Mouse (Mus musculus): ENCODE measurements around the gene Pnisr. TPM values are rescaled to one million over a fixed set of nuclear protein-coding genes. Genes with fewer than 3 reads are reported as not detected.

The Pnisr gene
- polyA plus RNA-seq, 2 experiments: 133 to 239 TPM

DNA sequence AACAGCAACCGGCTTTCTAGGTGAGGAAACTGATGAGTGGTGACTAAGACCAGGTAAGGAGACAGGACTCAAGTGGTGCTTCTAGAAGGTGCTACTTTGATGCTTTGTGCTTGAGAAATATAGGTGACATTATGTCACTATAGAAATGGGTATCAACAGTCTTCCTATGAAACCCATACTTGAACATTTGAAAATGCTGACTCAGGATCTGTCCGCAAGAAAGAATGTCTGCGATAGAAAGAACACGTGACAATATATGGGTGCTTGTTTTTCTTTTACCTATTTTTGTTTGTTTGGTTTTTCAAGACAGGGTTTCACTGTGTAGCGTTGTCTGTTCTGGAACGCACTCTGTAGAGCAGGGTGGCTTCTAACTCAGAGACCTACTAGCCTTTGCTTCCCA lies 34.7 kb upstream of the Pnisr start:
- Histone ChIP-seq H3K27me3 (ENCODE audit: control insufficient read depth, insufficient read depth, low read length) (no peaks in the 10 kb centered on the region), H3K9ac (ENCODE audit: low read depth, low read length, severe bottlenecking) (no peak overlapping the region), H3K36me3 (ENCODE audit: control insufficient read depth, insufficient read depth, low read length) (peaks cover 61% of the 10 kb centered on the region), H3K4me3 (replicated peaks; ENCODE audit: low read length) (no peak overlapping the region), H3K4me1 (ENCODE audit: control insufficient read depth, insufficient read depth, low read length) (no peaks in the 10 kb centered on the region), H3K27ac (replicated peaks; ENCODE audit: low read depth, low read length) (no peak overlapping the region), H3K9me3 (ENCODE audit: control insufficient read depth, low read length) (no peaks in the 10 kb centered on the region), H3K4me2 (replicated peaks; ENCODE audit: low read depth, low read length, severe bottlenecking) (no peak overlapping the region)
- ATAC-seq (ENCODE audit: low FRiP score, low read depth) (no peak), DNase-seq (ENCODE audit: low spot score) (no peak)
- TF ChIP-seq POLR2A (IDR thresholded peaks at IDR 0.05; ENCODE audit: borderline replicate concordance, extremely low read depth, insufficient read depth, insufficient read length): no peak
- 93% methylated on average over 6 of the region's 6 CpGs for WGBS

DNA sequence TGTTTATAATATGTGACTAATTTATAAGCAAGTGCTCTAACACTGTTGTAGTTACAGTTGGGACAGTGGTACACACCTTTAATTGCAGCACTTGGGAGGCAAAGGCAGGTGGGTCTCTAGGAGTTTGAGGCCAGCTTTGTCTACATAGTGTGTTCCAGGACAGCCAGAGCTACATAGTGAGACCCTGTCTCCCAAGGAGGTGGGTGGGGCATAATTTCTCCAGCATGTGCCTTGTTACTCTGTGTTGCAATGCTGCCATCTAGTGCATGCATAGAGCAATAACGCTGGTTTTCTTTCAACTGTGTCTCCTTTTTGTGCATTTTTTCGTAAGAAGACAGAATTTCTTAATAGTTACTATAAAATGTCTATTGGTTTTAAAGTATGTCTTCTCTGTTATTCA lies 33.4 kb upstream of the Pnisr start:
- H3K4me3 ChIP-seq (replicated peaks; ENCODE audit: low read length): no peak overlapping the region
- ATAC-seq (ENCODE audit: low FRiP score, low read depth): peak; percentile 47; the same call in 1 of the 2 replicates
- H3K27ac ChIP-seq (replicated peaks; ENCODE audit: low read depth, low read length): no peak overlapping the region
- H3K27me3 ChIP-seq (ENCODE audit: control insufficient read depth, insufficient read depth, low read length): no peaks in the 10 kb centered on the region
- 46% methylated on average over 2 of the region's 2 CpGs for WGBS
- H3K4me1 ChIP-seq (ENCODE audit: control insufficient read depth, insufficient read depth, low read length): no peaks in the 10 kb centered on the region
- H3K9me3 ChIP-seq (ENCODE audit: control insufficient read depth, low read length): no peaks in the 10 kb centered on the region
- no peak overlapping the region for H3K4me2 ChIP-seq (replicated peaks; ENCODE audit: low read depth, low read length, severe bottlenecking)
- H3K9ac ChIP-seq (ENCODE audit: low read depth, low read length, severe bottlenecking): no peak overlapping the region
- DNase-seq (ENCODE audit: low spot score): peak; percentile 85
- no peak for TF ChIP-seq POLR2A (IDR thresholded peaks at IDR 0.05; ENCODE audit: borderline replicate concordance, extremely low read depth, insufficient read depth, insufficient read length)
- peaks cover 60% of the 10 kb centered on the region for H3K36me3 ChIP-seq (ENCODE audit: control insufficient read depth, insufficient read depth, low read length)

DNA sequence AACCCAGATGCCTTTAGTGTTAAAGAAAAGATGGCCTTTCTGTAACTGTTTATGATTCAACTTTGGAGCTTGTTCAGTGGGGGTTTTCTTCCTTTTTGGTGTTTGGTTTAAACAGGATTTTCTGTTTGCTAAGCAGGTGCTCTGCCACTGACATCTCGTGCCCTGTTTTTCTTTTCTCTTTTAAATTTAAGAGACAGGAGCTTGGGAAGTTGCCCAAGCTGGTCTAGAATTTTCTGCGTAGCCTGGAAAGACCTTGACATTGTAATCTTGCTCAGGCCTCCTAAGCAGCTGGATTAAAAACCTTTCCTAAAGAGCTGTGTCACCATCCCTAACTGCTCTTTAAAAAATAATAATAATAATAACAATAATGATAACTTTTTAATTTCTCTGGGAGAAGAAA lies 20.8 kb upstream of the Pnisr start:
- TF ChIP-seq POLR2A (IDR thresholded peaks at IDR 0.05; ENCODE audit: borderline replicate concordance, extremely low read depth, insufficient read depth, insufficient read length): no peak
- ATAC-seq (ENCODE audit: low FRiP score, low read depth) (no peak), DNase-seq (ENCODE audit: low spot score) (no peak)
- no peak overlapping the region for H3K27ac ChIP-seq (replicated peaks; ENCODE audit: low read depth, low read length)
- H3K4me1 ChIP-seq (ENCODE audit: control insufficient read depth, insufficient read depth, low read length): no peaks in the 10 kb centered on the region
- H3K9ac ChIP-seq (ENCODE audit: low read depth, low read length, severe bottlenecking): no peak overlapping the region
- H3K27me3 ChIP-seq (ENCODE audit: control insufficient read depth, insufficient read depth, low read length): no peaks in the 10 kb centered on the region
- 92% methylated on average over 2 of the region's 2 CpGs for WGBS
- H3K4me3 ChIP-seq (replicated peaks; ENCODE audit: low read length): no peak overlapping the region
- H3K4me2 ChIP-seq (replicated peaks; ENCODE audit: low read depth, low read length, severe bottlenecking): no peak overlapping the region
- H3K36me3 ChIP-seq (ENCODE audit: control insufficient read depth, insufficient read depth, low read length): peaks cover 37% of the 10 kb centered on the region
- H3K9me3 ChIP-seq (ENCODE audit: control insufficient read depth, low read length): no peaks in the 10 kb centered on the region

DNA sequence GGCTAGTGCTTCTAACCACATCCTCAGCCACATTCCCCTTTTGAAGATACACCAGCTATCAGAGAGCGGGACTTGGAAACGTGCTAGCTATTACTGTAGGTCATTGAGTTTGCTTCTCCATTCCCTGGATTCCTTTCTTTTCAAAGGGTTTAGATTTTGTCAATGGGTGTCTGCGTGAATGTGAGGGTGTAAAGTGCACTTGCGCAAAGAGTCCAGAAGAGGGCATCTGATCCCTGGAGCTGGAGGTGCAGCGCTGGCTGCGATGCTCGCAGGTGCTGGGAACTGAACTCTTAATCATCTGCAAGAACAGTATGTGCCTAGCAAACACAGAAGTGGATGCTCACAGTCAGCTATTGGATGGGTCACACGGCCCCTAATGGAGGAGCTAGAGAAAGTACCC lies 14.5 kb upstream of the Pnisr start:
- peaks cover 33% of the 10 kb centered on the region for H3K36me3 ChIP-seq (ENCODE audit: control insufficient read depth, insufficient read depth, low read length)
- DNase-seq (ENCODE audit: low spot score) (no peak), ATAC-seq (ENCODE audit: low FRiP score, low read depth) (no peak)
- no peak overlapping the region for H3K4me3 ChIP-seq (replicated peaks; ENCODE audit: low read length)
- 97% methylated on average over 8 of the region's 8 CpGs for WGBS
- H3K27ac ChIP-seq (replicated peaks; ENCODE audit: low read depth, low read length): no peak overlapping the region
- TF ChIP-seq POLR2A (IDR thresholded peaks at IDR 0.05; ENCODE audit: borderline replicate concordance, extremely low read depth, insufficient read depth, insufficient read length): no peak
- H3K9me3 ChIP-seq (ENCODE audit: control insufficient read depth, low read length): no peaks in the 10 kb centered on the region
- H3K4me2 ChIP-seq (replicated peaks; ENCODE audit: low read depth, low read length, severe bottlenecking): no peak overlapping the region
- no peaks in the 10 kb centered on the region for H3K4me1 ChIP-seq (ENCODE audit: control insufficient read depth, insufficient read depth, low read length)
- no peak overlapping the region for H3K9ac ChIP-seq (ENCODE audit: low read depth, low read length, severe bottlenecking)
- H3K27me3 ChIP-seq (ENCODE audit: control insufficient read depth, insufficient read depth, low read length): no peaks in the 10 kb centered on the region

DNA sequence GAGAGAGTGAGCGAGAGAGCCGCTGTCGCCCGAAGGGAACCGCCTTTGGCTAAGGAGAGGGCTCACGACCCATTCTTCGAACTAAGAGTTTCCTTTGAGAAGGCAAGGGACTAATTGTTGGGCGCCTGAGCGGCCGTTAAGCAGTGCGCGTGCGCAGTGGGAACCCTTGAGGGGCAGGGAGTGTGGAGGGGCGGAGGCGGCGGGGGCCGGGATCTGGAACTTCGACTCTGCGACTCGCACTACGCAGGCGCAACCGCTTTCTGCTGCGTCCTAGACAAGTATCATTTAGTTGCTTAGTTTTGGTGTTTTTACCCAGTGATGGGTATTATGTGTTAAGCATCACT lies 876 bp downstream of the Pnisr start:
- H3K27me3 ChIP-seq (ENCODE audit: control insufficient read depth, insufficient read depth, low read length): no peaks in the 10 kb centered on the region
- H3K36me3 ChIP-seq (ENCODE audit: control insufficient read depth, insufficient read depth, low read length): no peaks in the 10 kb centered on the region; the same call in 1 of the 2 replicates
- H3K9me3 ChIP-seq (ENCODE audit: control insufficient read depth, low read length): no peaks in the 10 kb centered on the region
- H3K4me3 ChIP-seq (replicated peaks; ENCODE audit: low read length): peak overlapping the region; percentile 87
- under 1% methylated on average over 24 of the region's 24 CpGs for WGBS
- ATAC-seq (ENCODE audit: low FRiP score, low read depth): peak; percentile 78
- DNase-seq (ENCODE audit: low spot score): peak; percentile 93
- TF ChIP-seq POLR2A (IDR thresholded peaks at IDR 0.05; ENCODE audit: borderline replicate concordance, extremely low read depth, insufficient read depth, insufficient read length): no peak
- peak overlapping the region; percentile 99 for H3K27ac ChIP-seq (replicated peaks; ENCODE audit: low read depth, low read length)
- peak overlapping the region; percentile 49 for H3K4me2 ChIP-seq (replicated peaks; ENCODE audit: low read depth, low read length, severe bottlenecking)
- peak overlapping the region; percentile 97 for H3K9ac ChIP-seq (ENCODE audit: low read depth, low read length, severe bottlenecking)
- peaks cover 15% of the 10 kb centered on the region for H3K4me1 ChIP-seq (ENCODE audit: control insufficient read depth, insufficient read depth, low read length)

DNA sequence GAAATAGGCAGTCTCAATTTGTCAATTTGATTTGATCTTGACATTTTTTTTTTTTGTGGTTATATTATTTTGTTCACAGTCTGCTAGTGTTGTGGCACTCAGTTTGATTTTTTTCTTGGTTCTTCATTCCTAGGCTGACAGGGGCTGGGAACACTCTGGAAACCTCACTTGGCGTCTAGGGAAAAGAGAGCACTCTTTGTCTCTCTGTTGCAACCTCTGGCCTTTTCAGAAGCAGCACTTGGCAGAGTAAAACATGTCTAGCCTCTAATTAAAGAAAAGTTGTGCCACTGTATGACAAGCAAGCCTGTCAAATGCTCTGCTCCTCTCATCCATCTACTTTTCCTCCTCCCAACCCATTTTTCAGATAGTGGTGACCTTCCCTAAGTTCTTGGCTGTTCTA lies 10.1 kb downstream of the Pnisr start:
- Histone ChIP-seq H3K27ac (replicated peaks; ENCODE audit: low read depth, low read length) (no peak overlapping the region), H3K9me3 (ENCODE audit: control insufficient read depth, low read length) (no peaks in the 10 kb centered on the region), H3K27me3 (ENCODE audit: control insufficient read depth, insufficient read depth, low read length) (no peaks in the 10 kb centered on the region), H3K4me2 (replicated peaks; ENCODE audit: low read depth, low read length, severe bottlenecking) (no peak overlapping the region), H3K4me3 (replicated peaks; ENCODE audit: low read length) (no peak overlapping the region), H3K9ac (ENCODE audit: low read depth, low read length, severe bottlenecking) (no peak overlapping the region), H3K36me3 (ENCODE audit: control insufficient read depth, insufficient read depth, low read length) (peaks cover 70% of the 10 kb centered on the region), H3K4me1 (ENCODE audit: control insufficient read depth, insufficient read depth, low read length) (no peaks in the 10 kb centered on the region)
- 94% methylated on average over 1 of the region's 1 CpGs for WGBS
- TF ChIP-seq POLR2A (IDR thresholded peaks at IDR 0.05; ENCODE audit: borderline replicate concordance, extremely low read depth, insufficient read depth, insufficient read length): no peak
- DNase-seq (ENCODE audit: low spot score) (no peak), ATAC-seq (ENCODE audit: low FRiP score, low read depth) (no peak)

Data from limb, embryonic 14.5 days (tissue).